Mouse (Mus musculus) left cerebral cortex, postnatal 36 days (tissue): Measurements from ENCODE around the gene Epha4. TPM values are rescaled to one million over a fixed set of nuclear protein-coding genes. Genes with fewer than 3 reads are reported as not detected.

ENCODE experiments used
- DNase-seq, 2 experiments: peaks; one replicate each; pipeline ENCODE4 v3.0.0; 2021 to 2022; ENCODE audit warnings: low spot score in 2 of 2, mixed read lengths in 1 of 2
- intact Hi-C: fragments of 180-260 bp; cut with DNase I; formaldehyde crosslinking; loops from one replicate; pipeline ENCODE4 v1.15.1; 2025
- total RNA-seq, 2 experiments: library from RNA; stranded (reverse); gene quantifications; 2 replicates each; pipeline ENCODE4 v1.2.3; 2021

Gene Epha4
- total RNA-seq = 100 to 1,000 TPM; 173 to 182 TPM

DNA sequence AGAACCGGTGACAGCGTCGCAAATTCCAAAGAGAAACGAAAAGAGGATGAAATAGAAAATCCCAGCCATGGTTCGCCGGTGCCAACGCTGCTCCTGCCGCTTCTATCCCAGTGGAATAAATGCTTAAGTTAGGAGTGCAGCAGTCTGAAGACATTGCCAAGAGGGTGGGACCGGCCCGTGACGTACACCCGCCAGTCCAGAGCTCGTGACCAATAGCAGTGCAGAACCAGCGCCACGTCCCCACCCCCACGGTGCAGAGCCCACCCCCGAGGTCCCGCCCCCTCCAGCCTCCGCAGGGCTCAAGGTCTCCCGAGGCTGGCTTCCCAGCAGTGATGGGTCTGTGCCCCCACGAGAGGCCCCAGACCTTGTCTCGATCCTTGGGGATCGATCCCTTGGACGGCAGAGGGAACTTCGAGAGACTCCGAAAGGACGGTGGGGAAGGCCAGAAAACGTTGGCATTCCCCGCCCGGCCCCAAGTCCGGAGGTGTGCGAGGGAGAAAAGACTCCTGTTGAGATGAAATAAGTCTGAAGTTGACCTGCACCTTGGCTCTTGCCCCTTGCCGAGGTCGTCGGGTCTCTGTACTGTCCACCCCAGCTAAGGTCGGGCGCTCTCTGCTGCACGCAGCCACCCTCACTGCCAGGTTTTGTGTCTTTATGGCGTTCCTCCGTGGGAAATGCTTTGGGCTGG is at the start of gene Epha4:
Gene Epha4, minus strand, starts transcription at position 126 of the 688 bp plus-strand sequence.
- intact Hi-C loops = loop anchor here (1.0 to 10.0 kb wide), 6 partner anchors 103 to 1590 kb away; no protein-coding TSS in a partner anchor
- DNase-seq = peak; percentile 90

DNA sequence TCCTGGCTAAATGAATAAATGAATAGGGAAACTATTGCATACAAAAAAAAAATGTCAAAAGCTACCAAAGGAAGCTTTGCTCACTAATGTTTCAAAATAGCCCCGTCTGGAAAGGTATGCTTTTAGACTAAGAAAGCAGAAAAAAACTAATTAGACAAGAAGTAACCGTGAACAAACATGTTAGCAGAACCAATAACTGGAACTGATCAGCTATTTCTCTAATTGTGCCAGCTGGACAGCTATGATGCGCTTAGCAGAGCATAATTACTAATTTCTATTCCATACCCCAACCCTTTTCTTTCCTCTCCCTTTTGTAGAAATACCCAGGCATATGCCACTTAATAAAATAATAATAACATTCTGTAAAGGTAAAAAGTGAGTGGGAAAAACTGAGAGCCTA is 41.3 kb upstream of the Epha4 start:
- no peak for DNase-seq
- intact Hi-C loops = no loop called here

DNA sequence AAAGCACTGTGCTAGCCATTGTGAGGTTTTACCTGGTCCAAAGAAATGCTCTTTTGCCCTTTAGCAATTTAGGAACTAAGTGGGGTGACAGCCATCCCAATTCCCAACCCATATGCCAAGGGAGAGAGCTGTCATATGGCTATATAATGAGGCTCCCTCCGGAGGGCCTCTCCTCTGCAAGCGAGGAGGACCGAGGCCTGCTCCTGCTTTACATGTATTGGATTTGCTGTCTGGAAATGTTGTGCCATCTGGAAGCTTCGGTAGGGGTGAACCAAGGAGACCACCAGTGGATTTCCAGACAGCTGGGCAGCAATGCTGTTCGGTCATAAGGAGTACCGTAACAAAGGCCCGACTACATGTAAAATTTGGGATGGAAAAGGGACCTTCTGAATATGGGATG is 37.0 kb upstream of the Epha4 start:
- DNase-seq = no peak
- intact Hi-C loops = no loop called here

DNA sequence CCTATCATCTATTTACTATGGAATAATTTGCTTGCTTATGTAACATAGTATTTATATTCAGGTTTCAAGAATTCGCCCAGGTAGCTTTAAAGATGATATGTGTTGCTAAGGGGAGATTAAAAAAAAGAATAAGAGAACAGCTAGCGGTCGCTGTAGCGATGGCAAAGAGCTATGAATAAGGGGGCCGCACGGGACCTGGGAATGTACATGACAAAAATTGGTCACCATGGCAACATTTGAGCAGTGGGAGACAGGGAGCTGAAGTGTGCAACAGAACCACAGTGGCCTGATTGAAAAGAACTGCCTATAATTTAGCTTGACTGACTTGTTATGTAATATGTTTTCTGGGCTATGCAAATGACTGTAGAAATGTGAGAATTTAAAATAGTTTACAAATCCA is 30.8 kb upstream of the Epha4 start:
- intact Hi-C loops = no loop called here
- DNase-seq = peak; percentile 44 to 63

DNA sequence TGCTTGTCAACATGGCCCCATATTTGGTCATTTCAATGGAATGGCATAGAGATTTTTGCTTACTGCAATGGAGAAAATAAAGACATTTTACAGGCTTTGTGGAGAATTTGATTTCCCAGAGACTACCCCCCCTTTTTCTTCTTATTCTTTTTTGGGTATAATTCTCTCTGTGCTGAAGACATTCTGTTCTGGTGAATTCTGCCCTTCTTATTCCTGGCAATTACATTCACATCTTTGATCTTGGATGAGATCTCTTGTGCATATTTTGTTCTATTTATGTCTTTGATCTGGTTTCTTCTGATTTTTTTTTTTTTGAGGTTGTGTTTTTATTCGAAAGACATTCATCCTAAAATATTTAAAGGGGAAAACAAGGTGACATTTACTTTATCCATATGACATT is 30.1 kb upstream of the Epha4 start:
- intact Hi-C loops = no loop called here
- no peak for DNase-seq

DNA sequence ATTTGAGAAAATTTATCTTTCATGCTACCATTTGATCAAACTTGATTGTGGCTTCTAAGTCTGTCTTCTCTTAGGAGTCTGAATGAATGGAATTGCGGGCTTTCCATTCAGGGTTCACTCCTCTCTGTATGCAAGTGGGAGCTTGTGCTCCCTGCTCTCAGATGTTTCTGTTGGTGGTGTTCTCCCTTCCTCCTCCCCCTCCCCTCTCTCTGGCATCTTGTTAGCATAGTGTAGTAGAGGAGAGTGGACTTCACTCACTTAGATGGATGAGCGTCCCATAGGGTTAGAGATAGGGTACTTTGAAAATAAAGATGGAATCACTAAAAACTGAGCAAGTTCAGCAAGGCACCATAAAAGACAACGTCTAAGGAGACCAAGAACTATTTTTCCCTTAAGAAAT is 29.4 kb upstream of the Epha4 start:
- DNase-seq = no peak
- intact Hi-C loops = no loop called here

DNA sequence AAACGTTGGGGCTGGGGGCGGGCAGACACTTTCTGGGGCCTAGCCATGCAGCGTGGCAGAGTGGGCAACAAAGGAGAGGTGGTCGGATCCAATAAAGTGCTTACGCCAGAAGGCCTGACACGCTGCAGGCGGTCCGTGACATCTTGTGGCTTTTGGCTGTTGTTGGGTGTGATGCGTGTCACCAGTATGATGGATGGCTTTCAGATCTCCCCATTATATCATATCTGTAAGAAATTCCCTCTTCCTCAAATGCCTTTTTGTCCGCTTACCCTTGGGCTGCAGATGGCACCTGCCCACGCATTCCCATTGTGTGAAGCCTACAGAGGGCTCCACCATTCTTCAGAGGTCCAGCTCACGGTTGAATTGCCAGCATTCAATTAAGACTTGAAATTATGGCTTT is 25.1 kb upstream of the Epha4 start:
- no peak for DNase-seq
- intact Hi-C loops = no loop called here

DNA sequence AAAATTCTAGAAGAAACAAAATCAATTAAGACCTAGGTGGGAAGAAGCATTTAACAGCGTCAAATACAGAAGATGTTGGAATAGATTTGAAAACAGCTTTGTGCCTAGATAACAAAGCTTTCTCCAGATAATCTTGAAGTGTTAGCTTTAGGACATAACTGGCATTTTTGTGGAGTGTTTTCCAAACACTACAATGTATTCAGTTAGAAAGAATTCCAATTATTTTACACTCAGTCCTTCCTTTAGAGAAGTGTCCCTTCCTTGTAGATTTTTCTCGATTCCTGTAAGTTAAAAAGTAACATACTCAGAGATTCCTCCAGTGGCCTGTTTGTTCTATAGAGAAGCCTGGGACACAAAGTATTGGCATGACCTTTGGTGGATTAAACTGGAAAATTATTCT is 23.7 kb upstream of the Epha4 start:
- intact Hi-C loops = no loop called here
- no peak for DNase-seq

DNA sequence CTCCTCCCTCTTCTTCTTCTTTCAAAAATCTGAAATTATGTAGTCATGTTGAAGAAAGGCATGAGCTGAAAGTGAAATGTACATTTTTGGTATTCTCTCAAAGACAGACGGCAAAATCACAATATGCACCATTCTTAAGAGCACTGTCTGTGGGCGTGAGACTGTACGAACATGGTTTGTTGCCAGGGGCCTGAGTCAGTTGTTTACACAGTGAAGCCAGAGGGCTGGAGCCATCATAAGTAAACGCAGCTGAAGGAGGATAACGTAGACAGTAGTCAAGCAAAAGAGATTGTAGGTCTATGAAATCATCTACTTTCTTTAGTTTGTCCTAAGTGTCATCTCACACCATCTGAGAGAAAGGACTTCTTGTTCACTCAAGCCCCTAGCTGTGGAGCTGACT is 21.0 kb upstream of the Epha4 start:
- peak; percentile 35 to 40 for DNase-seq
- intact Hi-C loops = no loop called here

DNA sequence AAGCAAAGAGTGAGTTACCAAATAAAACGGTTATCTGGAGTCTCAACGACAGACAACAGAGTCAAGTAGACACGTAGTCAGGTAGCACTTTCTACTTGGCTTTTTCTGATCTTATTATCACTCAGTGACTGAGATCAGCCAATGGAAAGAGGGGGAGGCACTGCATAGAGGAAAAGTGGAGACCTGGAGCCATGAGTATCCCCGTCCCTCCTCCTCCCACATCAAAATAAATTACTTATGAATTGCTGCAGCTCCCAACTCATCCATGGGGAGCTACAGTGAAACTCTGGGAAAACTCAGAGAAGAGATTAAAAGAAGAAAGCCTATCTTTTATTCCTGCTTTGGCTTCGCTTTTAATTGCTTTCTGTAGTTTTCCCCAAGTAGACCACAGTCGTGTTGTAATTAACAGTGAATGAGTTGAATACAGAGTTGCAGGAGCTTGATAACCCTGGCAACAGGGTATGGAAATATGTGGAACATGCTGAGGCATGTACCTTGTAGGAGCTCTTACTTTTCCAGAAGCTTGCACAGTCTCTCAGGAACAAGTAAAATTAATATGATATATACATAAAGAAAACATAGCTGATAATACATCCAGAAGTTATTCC is 17.8 kb upstream of the Epha4 start:
- intact Hi-C loops = no loop called here
- no peak for DNase-seq

DNA sequence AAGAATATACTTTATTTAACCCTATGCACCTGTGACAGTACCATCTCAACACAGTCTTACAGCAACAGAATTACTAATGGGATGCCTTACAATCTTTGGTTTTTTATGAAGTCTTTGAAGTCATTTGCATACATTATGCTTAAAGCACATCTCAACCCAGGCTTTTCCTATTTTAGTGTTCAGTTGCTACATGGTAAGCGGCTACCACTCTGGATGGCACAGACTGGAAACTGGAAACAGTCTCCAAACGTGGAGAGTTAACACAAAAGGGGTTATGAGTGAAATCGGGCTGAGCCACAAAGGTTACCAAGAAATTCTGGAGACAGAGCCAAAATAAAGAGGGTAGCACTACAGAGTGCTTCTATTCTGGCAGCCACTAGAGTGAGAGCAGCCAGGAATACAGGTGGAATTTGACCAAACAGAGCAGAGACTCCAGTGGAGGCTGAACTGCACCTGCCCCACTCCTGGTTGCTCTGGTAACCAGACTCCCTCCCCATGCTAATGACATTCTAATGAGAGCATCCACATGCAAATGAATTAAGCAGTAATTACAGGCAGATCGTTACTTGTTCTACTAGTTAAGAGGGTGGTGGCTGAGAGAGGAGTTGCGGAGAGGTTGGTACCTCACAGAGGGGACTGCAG is 17.2 kb upstream of the Epha4 start:
- DNase-seq = no peak
- intact Hi-C loops = no loop called here

DNA sequence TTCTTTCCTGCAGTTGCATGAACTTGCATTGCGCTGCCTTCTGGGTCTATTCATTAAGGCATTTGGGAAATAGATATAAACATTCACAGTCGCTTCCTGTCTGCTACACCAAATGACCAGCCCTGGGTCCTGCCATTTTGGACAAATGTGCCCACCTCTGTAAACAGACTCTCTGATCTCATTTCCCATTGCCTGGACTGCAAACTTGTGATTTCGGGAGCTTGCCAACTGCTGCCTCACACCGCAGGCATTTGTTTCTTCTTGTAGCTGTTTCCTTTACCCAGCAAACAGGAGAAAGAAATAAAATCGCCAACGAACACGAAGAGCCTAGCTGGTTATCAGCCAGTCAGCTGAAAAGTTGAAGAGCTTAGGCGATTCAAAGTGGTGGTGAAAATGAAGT is 10.2 kb upstream of the Epha4 start:
- intact Hi-C loops = no loop called here
- DNase-seq = no peak

DNA sequence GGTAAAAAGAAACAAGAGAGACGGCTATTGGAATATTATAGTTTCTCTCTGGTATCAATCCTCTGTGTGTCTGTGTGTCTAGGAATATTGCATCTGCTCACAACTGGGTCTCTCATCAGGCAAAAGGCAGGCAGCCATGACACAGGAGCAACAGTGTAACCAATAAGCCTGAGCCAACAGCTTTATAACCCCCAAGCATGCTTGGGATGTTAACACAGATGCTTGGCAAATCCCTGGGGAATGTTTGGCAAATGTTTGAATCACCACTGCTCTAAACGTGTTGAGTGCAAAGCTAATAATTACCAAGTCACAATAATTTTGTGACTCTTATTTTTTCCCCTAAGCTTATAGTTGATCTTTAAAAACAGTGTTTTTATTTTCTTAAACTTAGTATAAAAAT is 8.5 kb upstream of the Epha4 start:
- intact Hi-C loops = no loop called here
- DNase-seq = no peak

DNA sequence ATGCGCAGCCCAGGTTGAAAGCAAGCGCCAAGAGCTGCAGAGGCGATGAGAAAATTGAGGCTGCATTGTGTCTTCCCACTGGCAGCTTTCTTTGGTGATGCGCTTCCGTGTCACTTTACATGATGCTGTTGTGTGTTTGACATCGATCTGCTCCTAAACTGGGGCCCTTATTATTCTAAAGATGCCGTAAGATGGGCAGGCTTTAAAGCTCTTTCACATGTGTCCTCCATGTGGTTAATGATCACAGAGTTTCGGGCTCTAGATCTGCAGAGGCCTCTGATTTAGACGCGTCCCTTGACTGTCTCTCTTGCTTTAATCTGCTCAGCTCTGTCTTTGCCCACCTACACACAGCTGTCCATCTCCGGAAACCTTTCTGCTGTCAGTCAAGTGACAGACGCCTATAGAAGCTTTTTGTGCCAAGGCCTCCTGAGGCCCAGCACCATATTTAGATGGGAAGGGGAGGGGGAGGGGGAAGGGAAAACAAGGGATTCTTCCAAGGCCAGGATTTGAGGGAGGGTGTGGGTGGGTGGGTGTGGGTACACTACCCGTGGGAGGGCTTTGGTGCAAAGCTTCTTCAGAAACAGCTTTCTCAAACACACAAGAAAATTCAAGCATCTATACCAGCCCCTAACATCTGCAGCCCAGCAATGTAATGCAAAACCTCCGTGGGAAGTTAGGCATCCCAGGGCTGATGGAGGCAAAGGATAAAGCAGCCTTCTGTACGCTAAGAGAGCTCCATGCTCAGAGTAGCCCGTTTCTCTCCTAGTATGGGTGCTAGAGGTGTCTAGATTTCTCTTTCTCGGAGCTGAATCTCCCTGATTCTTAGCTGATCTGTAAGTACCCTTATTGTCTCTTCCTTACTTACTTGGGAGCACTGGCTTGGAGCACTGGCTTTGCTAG is 7.0 kb upstream of the Epha4 start:
- intact Hi-C loops = no loop called here
- DNase-seq = peak in 1 of 2 experiments; percentile 47

DNA sequence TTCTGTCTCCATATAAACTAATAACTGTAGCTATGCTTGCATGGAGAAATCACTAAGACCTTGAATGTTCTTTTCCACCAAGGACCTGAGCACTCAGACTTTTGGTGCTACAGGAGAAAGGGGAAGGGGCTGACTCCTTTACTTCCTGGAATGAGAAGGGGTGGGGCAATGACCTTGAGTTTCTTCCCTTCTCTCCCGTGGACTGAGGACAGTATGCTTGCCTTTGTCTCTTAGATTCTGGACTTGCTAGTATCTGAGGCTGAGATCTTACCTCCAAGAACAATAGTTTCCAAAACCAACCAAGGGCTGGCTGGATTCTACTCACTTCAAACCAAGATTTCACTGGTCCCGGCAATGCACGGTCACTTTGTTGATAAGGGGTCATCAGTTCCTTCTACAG is 3.8 kb upstream of the Epha4 start:
- intact Hi-C loops = loop anchor here (5.0 to 10.0 kb wide), 4 partner anchors 244 to 1006 kb away; no protein-coding TSS in a partner anchor
- no peak for DNase-seq

DNA sequence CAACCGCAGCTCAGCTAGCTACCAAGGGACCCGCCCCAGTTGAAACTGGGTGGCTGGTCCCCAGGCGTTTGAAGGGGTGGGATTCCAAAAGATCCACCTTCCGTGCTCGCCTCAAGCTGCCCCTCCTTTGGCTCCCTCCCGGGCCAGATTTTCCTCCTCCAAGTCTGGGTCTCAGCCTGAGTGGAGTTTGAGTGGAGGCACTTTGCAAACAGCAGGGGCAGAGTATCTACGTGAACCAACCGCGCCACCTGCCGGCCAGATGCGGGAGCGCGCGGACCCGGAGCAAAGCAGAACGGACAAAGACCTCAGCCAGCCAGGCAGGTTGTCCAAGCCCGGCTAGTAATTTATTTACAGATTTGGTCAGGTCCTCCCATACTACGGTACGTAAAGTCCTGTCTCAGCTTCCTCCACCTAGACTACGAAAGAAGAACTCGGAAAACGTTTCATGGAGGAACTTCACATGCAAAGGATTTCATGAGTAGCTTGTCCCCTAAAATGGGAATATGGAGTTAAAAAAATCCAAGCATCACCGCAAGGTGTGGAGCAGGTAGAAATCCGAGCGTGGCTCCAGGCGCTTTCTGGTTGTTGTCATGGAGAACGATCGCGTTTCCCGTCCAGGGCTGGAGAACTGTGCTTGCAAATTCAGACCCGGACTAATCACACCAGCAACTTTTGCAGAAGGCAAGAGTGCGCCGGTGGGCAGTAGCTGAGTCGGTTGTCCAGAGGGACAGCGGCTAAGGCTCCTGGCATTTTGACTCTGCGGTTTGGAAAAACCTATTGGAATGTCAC is 1.5 kb upstream of the Epha4 start:
- peak; percentile 94 for DNase-seq
- intact Hi-C loops = loop anchor here (2.0 to 10.0 kb wide), 5 partner anchors 242 to 1864 kb away; no protein-coding TSS in a partner anchor

DNA sequence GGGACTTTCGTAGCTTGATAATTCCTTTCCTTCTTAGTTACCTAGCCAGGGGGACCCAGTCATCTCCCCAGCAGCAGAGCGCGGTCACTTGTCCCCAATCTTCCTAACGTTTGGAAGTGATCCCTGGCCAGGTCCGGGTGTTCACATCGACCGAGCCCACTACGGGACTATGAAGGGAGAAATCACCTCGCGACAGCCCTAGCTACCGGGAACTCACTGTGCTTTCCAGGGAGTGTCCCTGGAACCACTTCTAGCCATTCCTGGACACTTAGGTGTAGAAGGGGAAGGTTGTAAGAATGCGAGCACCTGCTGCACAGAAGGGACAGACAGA is 728 bp upstream of the Epha4 start:
- DNase-seq = no peak
- intact Hi-C loops = loop anchor here (1.0 to 10.0 kb wide), 5 partner anchors 241 to 1590 kb away; no protein-coding TSS in a partner anchor

DNA sequence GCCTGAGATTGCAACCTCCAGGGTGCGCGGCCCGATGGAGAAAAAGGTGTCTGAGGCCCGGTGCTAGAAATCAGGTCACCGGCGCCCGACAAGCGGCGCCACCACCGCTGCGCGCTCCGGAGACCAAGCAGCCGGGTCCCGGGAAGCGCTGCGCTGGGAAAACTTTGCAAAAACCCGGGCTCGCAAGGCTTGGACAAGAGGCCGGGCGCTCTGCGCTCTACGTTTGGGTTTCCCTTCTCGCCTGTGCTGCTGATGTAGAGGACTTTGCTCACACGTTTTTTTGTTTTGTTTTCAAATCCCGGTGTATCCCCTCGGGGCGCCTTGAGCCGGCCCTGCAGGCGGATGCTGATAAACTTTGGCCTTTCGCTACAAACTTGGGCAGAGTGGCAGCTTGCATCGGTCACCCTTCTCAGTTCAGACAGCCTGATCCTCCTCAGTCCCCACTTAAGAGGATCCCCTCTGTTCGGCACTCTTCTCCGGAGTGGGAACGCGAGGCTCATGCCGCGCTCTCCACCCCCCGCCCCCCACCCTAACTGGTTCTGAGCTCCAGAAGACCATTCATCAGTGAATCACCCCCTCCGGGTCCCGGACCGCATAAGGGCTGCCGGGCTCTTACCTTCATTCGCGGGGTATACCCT is 444 bp downstream of the Epha4 start:
- DNase-seq = peak; percentile 51 to 57
- intact Hi-C loops = loop anchor here (5.0 to 10.0 kb wide), 3 partner anchors 102 to 330 kb away; no protein-coding TSS in a partner anchor

DNA sequence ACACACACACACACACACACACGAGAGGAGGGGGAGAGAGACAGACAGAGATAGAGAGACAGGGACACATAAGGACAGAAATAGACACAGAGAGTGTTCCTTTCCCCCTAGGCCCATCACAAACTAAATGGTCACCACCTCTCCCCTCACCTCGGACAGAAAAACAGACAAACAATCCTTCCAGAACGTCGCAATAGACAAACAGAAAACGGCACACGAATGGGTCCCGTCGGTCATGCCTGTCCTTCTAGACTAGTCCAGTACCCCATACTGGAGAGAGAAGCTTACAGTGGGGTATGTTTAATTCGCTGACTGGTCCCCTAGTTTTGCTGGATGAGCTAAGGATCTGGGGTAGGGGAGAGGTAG is 946 bp downstream of the Epha4 start:
- intact Hi-C loops = loop anchor here (5.0 to 10.0 kb wide), 3 partner anchors 102 to 329 kb away; no protein-coding TSS in a partner anchor
- no peak for DNase-seq
